Mouse (Mus musculus) liver, postnatal 0 days (tissue): ENCODE measurements around the gene Rslcan18.

Experiments
- CTCF ChIP-seq: sonication (generic); IDR thresholded peaks from 2 replicates; pipeline ENCODE4 v1.5.1; 2016; ENCODE audit warnings: antibody characterized with exemption, low read depth
- EP300 ChIP-seq: IDR thresholded peaks from 2 replicates; pipeline ENCODE4 v1.6.1; 2016; ENCODE audit warnings: antibody characterized with exemption, low read depth, mild to moderate bottlenecking

DNA sequence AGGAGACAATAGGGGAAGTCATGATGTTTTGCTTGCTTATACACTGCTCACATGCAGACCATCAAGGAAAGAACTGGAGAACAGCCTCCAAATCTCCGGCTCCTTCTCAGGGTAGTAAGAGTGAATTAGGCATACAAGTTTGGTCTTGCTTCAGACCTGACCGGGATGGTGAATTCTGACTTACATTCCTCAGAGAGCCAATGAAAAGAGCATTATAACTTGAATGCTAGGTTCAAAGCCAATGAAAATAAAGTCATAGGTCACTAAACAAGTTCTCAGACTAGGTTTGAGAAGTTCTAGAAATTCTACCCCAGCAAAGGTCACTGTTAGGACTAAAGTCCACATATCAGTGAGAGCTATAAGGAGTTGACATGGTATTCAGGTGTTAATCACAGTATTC is 38.8 kb downstream of the Rslcan18 start:
- TF ChIP-seq CTCF = no peak
- no peak for TF ChIP-seq EP300
